Mouse (Mus musculus) spleen, postnatal 10 days (tissue): Measurements from ENCODE around the gene Ddx58.

ENCODE experiments used
- DNase-seq, 2 experiments: peaks; one replicate each; pipeline ENCODE4 v3.0.0; 2021 to 2022; ENCODE audit warnings: low spot score in 2 of 2

Gene Ddx58

DNA sequence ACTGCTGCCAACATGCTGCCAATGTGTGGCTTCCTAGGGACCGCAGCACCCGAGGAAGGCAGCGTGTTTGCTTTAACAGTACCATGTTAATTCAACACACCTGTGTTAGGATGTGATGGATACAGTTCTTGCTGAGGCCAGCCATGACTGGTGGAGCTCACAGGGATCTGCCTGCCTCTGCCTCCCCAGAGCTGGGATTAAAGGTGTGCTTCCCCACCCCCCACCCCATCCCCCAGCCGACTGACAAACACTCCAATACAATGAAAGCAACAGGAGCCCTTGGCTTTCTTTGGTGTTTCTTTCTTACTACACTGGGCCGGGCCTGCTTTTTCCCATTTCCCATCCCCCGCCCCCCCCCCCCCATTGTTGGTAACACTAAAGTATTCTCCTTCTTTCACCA lies 5.4 kb downstream of the Ddx58 start:
- no peak for DNase-seq

DNA sequence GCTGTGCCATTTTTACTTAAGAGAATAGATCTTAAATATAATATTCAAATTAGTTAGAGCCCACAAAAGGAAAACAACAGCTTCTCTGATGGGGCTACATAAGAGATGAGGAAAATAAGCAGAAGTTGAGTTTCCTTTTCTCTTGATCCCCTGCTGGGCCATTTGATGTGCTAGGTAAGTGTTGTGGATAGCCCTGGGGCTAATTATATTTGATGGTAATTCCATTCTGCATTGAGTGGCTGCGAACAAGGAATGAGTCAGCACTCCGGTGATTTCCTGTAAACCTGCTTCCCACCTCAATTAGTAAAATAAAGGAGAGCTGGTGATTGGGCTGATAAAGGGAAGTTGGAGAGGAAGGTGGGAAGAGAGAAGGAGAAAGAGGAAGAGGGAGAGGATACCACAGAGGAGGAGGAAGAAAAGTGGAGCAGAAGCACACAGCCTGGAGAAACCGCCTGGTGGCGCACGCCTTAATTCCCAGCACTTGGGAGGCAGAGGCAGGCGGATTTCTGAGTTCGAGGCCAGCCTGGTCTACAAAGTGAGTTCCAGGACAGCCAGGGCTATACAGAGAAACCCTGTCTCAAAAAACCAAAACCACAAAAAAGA lies 6.5 kb downstream of the Ddx58 start:
- DNase-seq: no peak

DNA sequence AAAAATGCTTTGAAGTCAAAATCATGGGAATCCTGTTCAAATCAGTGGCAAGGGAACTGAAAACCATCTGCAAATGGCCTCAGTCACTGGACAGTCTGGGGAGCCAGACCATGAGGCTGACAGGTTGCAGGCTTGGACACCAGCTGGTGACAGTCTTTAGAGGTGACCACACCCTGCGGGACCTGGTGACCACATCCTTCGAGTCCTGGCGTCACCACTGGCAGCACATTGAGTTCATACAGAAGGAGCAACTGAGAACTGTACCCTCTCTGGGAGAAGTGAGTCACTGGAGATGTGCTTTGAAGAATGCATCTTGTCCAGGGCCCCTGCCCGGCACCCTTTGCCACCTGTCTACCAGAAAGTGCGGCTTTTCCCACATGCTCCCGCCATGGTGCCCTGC lies 9.9 kb downstream of the Ddx58 start:
- no peak for DNase-seq

DNA sequence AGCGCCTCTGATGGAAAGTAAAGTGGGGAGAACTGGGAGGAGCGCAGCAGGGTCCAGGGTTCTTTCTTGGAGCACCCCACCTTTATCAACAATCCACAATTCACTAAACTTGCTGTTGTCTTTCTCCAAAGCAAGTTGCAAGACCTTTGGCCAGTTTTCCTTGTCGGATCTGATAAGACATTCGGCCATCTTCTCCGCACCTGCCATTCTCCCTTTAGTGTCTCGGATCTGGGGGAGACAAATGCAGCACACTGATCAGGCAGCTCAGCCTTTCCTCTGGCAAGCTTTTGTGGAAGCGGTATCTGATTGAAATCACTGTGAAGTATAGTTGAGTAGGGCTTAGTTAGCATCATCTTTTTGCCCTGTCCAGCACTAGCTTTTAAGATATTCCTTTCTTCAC lies 11.7 kb downstream of the Ddx58 start:
- no peak for DNase-seq

DNA sequence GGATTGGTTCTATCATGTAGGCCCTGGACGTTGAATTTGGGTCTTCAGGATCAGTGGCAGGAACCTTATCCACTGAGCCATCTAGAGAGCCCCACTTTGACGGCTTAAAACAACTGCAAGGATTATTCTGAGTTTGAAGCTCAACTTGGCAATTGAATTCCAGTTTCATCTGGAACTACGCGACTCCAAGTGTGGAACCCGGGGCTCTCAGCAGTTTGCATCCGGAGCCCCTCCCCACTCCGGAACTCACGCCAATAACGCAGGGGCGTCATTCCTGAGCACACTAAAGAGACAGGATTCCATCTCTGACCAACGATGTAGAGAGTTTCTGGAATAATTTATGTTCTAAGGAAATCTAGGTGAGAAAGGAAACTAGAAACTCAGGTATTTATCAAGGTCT lies 12.5 kb downstream of the Ddx58 start:
- no peak for DNase-seq

DNA sequence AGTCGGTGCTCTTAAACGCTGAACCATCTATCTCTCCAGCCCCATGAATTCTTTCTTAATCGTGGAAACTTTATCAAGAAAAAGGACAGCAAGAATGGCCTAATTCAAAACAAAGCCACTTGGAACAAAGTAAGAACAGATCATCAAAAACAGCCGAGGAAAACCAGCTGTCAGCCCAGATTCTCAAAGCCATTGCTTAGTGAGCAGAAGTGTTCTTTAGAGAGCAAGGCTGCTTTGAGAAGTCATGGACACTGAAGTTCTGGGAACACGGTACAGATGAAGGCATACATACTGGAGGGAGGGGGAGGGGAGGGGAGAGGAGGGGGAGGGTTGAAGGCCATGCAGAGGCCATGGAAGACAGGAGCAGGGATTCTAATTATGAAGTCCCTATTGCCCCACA lies 13.5 kb downstream of the Ddx58 start:
- DNase-seq: no peak

DNA sequence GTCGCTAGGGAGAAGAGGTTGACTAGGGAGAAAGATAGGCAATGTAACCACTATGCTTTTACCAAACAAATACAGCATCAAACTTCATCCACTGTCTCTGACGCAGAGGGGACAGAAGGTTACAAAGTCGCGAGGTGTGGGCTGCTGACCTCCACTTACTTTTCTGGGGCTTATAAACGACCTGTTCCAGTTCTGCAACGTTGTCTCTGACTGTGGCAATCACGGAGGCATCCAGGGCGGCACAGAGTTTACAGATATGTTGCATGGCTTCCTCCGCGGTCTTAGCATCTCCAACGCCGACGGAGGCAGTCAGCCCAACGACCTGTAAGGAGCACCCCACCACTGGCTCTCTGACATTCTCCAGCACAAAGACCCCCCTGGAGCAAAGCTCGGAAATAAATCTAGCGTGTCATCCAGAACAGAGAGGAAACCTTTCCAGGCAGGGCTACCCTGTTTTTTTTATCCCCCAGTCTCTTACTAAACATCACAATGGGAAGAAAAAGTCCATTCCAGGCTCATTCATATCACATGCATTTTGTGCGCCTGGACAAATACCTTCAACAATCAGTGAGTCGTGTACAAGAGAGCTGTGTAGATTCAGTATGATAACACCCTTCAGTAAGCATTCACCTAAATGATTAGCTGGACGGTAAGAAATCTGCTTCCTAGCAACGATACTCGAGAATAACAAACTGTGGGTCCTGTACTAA lies 17.6 kb downstream of the Ddx58 start:
- no peak for DNase-seq

DNA sequence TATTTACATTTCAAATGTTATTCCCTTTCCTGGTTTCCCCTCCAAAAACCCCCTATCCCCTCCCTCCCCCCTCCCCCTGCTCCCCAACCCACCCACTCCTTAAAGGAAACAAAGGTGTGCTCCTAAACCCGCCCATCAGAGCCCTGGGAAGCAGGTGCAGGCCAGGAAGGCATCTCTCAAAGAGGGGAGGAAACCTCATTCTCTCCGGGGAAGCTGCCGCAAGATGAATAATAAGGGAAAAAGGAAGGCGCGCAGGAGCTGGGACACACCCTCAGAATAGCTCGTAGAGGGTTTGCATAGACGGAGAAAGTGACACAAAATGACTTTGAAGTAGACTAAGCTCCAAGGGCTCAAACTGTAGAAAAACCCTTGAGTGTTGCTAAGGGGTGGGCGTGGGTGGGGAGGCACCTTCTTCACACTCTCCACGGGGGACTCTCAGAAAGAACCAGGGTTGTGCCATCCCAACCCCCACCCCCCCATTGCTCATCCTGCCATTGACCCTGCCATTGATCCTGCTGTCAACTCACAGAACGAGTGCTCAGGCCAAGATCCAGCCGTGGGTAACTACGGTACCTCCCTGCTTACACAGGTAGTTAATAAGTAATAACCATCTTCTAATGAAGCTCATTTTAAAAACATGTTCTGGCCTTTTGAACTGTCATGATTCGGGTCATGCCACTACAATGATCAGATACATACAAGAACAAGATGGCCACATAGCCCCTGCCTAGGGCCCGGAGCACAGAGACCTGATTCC lies 18.4 kb downstream of the Ddx58 start:
- DNase-seq: no peak

DNA sequence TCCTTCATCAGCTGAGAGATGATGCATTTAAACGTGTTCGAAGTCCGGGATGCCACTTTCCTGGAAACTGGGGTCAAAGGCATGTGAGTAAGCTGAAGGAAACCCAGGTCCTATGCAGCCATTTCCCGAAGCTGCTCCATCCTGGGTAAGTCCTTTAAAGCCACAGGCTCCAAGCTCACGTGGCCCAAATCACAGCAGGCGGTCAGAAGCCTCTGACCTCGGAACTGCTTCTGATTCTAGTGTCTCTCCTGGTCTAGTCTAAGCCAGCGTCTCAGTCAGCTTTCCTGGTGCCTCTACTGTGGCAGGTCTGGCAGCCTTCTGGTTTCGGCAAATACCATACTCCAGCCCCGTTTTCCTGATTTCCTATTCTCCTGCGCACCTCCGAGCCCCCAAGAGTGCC lies 19.2 kb downstream of the Ddx58 start:
- no peak for DNase-seq

DNA sequence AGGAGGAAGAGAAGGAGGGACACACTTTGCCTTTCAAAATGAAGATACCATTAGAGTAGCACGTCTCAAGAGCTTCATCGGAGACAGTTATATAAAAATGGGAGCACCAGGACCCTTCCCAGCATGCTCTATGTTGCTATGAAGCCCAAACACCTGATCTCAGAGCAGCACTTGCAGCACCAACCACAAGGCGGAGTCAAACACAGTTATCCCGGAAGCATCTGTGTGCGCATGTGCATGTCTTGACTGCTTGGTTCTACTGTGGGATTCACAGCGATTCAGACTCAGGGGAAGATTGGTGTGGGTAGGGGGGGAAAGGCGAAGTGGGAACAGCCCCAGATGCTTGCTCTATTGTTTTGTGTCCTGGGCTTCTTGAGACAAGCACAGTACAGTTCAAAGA lies 21.2 kb downstream of the Ddx58 start:
- peak in 1 of 2 experiments; percentile 58 for DNase-seq

DNA sequence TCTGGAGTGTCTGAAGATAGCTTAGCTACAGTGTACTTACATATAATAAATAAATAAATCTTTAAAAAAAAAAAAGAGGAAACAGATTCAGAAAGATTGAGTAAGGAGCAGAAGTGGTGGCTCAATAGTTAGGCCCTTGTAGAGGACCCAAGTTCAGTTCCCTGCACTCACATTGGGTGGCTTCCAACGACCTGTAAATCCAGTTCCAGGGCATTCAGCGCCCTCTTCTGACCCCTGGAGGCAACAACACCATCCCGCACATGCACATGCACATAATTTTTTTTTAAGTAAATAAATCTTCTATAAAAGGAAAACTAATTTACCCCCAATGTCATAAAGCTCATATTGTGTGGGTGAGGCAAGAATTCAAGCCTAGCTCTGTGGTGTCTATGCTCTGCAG lies 21.7 kb downstream of the Ddx58 start:
- no peak for DNase-seq

DNA sequence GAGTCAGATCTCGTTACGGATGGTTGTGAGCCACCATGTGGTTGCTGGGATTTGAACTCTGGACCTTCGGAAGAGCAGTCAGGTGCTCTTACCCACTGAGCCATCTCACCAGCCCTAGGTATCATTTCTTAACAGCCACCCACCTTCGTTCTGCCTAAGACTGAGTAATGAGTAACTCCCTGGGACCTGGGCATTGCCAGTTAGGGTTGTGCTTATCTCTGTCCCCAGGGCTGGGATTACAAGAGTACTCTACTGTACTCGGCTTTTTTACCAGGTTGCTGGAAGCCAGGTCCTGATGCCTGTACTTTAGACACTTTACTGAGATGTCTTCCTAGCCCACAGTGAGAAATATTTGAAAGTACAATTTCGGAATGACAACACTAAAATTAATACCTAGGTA lies 27.5 kb downstream of the Ddx58 start:
- no peak for DNase-seq

DNA sequence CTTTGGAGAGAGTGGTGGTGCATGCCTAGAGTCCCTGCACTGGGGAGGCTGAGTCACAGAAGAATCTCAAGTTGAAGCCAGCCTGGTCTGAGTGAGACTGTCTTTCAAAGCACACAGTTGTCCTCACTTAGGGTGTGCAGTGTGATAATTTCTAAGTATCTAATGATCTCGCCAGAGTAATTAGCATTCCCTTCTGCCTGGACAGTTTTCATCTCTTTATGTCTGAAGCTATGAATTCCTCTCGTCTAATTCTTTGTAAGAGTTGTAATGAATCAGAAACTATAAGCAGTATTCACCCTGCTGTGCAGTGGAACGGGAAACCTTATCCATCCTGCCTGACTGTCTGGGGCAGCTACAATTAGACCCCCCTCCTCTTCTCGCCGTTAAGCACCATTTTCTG lies 31.9 kb downstream of the Ddx58 start:
- DNase-seq: no peak

DNA sequence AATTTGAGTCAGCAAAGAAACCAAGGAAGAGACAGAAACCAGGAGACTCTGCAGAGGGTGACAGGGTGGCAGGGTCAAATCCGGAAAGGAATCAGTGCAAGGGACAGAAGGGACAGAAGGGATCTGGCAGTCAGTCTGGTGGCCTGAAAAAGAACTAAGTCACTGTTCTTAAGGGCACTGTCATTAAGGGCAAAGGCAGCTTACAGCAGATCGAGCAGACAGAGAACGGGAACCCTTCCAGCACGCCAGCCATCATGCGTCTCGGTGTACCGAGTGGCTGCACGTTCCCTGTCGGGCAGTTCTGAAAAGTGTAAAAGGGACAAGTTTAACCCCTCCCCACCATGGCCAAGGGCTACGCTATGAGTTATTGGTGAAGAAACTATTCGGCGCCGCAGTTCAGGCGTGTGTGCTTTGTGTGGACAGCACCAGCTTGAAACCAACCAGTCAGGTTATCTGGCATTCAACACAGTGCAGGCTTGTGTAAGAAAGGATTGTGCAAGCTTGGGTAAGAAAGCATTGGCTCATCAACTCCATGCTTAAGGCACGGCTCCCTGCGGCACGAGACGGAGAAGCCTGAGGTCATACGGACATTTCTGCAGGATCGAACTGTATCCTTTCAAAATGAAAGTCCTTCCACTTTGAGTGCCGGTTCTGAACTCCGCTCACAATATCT lies 34.3 kb downstream of the Ddx58 start:
- DNase-seq: no peak

DNA sequence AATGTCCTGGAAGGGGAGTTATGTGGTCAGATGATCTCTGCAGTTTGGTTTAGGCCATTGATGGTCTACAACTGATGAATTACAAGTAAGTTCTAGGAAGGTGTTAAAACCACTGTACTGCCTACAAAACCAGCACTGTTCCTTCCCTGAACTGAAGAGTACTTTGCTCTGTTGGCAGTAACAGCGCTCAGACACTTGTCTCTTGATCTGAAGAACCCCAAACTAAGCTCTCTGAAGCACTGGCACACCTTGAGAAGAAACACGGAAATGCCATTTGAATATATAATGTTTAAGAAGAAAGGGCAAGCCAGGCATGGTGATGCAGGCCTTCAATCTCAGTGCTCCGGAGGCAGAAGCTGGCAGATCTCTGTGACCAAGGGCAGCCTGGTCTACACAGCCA lies 35.3 kb downstream of the Ddx58 start:
- no peak for DNase-seq

DNA sequence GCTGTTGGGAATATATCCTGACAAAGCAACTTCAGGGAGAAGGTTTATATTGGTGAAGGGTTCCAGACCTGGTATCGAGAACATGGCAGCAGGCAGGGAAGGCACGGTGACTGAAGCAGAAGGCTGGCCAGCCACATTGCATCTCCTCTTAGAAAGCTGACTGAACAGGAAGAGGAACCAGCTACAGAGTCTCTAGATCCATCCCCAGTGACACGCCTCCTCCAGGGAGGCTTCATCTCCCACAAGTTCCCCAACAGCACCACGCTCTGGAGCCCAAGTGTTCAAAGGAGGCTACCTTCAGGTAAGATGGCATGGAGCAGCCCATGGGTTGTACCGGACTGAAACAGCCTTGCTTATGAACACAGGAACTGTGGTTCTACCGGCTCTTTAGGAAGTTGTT lies 37.4 kb downstream of the Ddx58 start:
- DNase-seq: no peak

DNA sequence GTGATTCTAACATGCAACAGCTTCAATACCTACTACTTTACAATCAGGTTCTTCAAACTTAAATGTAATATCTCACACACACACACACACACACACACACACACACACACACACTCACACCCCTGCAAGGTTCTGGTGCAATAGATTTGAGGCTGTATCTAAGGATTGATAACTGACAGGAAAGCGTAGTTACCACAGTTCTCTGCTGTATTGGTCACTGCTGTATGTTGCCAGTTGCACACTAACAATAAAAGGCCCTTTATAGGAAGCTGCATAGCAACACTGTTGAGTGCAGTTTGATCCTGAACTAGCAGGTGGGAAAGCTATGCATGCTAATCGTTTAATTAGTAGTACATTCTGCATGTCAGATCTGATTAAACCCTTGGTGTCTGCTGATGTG lies 44.3 kb downstream of the Ddx58 start:
- DNase-seq: no peak

DNA sequence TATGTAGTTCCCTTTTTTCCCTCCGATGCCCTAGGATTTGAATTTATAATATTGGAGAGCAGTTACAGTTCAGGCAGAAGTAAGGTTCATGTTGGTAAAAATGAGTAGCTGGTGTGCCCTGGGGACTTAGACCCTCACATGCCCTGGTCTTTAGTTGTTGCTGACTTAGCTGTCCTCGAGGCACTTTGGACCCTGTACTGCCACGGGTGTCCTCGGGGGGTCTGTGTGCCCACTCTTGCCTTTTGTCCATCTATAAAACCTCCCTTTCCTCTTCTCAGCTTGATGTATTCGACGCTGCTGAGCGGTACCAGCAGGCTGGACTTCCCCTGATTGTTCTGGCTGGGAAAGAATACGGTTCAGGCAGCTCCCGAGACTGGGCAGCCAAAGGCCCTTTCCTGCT lies 46.2 kb downstream of the Ddx58 start:
- no peak for DNase-seq

DNA sequence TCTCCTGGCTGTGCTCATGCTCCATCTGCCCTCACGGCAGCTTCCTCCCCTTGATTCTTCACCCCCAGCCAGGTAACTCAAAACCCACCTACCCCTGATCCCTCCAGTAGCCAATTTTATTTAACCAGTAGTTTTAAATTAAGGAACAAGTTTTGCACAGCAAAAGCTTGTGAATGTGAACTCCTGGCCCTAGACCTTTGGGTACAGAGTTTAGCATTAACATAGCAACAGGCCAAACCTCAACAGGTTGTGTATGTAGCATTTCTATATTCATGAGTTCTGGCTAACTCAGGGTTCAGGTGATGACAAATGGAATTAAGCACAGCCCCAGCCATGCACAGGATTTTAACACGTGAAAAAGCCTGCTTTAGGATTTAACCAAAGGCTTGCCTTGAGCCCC lies 47.4 kb downstream of the Ddx58 start:
- DNase-seq: no peak

DNA sequence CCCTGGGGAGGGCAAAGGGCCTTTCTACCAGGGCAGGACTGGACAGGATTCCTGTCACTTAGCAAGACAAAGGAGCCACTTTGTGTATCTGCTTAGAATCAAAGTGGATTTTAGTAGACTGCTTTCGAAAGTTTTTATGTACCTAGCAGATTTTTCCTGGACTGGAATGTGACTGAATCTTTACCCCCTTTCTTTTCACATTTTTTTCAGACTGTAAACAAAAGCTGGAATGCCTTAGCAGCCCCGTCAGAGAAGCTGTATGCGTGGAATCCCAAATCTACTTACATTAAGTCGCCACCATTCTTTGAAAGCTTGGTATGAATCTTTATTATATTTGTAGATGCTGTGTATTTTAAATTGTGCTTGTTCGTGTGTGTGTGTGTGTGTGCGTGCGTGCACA lies 51.7 kb downstream of the Ddx58 start:
- no peak for DNase-seq

DNA sequence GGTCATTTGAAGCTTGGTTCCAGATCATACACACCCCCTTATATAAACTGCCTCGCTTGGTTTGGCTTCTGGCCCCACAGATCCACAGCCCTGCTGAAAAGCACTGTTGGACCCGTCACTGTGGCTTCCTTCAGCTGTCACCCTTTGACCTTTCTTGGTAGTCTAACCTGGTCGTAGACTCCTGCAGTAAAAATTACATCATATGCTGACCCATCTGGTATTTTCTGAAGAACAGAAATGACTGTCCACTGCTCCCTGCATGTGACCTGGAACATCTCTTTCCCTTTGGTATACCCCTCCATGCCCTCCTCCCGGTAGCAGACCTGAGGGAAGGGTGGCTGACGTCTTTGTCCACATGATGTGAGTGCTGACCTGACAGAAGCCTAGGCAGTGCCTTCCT lies 55.2 kb downstream of the Ddx58 start:
- DNase-seq: no peak

DNA sequence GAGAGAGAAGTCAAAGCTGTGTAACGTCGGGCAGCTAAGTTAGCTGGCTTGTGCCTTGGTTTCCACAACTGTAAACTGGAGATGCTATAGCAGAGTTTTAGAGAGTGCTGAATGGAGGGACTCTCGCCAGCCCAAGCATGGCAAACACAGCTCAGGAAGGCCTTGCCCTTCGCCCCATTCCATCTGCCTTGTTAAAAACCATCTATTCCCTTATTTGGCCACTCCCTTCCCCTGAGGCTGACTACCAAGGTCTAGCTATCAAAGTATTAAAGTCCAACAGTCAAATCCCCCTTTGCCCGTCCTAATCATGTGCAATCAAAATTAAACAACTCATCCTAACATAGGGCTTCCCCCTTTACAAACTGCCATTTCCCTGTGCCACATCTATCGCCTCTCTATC lies 55.8 kb downstream of the Ddx58 start:
- no peak for DNase-seq
